Mouse (Mus musculus): Measurements from ENCODE around the gene Alg14. TPM values are rescaled to one million over a fixed set of nuclear protein-coding genes. Genes with fewer than 3 reads are reported as not detected.

Alg14 gene
- total RNA-seq, 2 experiments from 2014 or later, result 12.3 to 13.3 TPM

- no peak for DNase-seq (ENCODE audit: extremely low spot score in 1 of 2, low spot score in 1 of 2)
These were observed 67.7 kb downstream of the Alg14 start for GRCm38 (mm10) chr3:121359272-121359671.

DNA sequence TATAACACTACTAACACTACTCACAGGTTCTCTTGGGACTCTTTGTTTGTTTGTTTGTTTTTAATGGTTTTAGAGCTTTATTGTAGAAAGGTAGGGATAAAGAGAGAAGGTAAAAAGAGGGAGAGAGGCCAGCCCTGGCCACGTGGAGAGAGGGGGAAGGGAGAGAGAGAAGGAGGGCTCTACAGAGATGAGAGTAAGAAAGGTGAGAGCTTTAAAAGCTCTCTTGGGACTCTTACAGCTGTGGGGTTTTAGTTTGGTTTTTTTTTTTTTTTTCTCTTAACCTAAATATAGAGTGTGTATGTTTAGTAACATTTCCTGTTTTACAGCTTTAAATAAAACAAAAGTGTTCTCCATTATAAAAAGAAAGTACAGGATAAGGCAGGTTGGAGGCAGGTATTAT is 70.4 kb downstream of the Alg14 start:
- no peak for DNase-seq (ENCODE audit: extremely low spot score in 1 of 2, low spot score in 1 of 2)

DNA sequence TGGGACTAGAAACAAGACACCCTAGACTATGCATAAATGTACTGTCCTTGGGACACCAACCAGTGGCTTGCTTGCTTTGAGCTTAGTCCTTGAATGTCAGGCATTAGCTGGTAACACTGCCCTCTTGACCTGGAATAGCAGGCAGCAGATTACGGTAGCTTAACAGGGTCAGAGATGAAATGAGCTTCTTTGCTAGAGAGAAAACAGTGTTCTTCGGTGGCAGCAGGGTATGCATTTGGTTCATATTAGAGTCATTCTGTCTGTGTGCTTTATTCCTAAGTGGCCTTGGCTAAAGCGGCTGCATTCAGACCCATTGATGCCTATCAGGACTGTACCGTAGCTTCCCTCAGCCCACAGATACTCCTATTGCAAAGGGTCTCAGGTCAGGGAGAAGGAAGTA is 72.8 kb downstream of the Alg14 start:
- no peak for DNase-seq (ENCODE audit: extremely low spot score in 1 of 2, low spot score in 1 of 2)

DNA sequence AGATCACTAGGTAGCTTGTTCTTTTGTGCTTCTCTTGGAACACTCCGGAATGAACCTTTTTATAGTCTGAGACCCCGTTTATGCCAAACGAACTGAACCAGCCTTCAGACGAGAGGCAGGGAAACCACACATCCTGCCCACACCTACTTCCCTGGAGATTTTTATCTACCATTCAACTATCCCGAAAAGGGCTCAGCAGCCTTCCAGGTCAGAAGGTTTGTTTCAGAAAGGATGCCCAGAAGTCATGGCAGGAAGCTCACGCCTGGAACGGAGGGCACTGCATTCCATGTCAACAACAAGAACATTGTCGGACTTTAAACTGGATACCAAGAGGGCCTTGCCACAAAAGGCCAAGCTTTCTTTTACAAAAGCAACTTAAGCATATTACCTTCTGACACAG is 73.6 kb downstream of the Alg14 start:
- no peak for DNase-seq (ENCODE audit: extremely low spot score in 1 of 2, low spot score in 1 of 2)

GRCm38 (mm10) chr3:121368616-121369015 is 77.0 kb downstream of the Alg14 start:
- no peak for DNase-seq (ENCODE audit: extremely low spot score in 1 of 2, low spot score in 1 of 2)

DNA sequence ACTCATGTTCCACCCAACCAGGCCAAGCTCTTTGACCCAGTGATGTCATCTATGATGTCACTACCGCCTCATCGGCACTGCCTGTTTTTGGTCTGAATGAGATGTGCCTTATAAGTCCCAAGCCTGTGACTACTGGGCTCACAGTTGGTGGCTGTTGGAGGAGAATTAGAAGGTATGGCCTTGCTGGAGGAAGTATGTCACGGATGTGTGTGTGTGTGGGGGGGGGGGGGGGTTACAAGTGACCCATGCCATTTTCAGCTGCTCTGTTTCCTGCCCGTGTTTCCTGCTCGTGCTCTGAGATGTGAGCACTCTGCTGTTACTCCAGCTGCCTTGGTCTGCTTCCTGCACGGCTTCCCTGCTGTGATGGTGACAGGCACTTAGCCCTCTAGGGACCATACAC is 77.9 kb downstream of the Alg14 start:
- no peak for DNase-seq (ENCODE audit: extremely low spot score in 1 of 2, low spot score in 1 of 2)

DNA sequence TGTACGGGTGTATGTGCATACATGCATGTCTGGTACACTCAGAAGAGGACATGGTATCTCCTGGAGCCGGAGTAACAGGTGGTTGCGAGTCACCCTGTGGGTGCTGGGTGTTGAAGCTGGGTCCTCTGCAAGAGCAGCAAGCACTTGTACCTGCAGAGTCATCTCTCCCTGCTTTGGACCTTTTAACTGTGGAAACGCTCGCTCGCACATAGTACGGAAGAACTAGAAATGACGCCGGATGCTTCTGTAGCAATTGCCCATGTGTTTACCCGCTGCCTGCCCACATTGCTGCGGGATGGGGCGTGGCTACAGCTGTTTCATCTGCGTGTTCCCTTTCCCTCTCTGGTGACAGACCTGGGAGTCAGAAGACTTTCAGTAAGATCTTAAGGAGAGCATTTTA is 78.7 kb downstream of the Alg14 start:
- DNase-seq (ENCODE audit: extremely low spot score in 1 of 2, low spot score in 1 of 2), result no peak

- DNase-seq (ENCODE audit: extremely low spot score in 1 of 2, low spot score in 1 of 2), result no peak
These were observed 79.4 kb downstream of the Alg14 start for GRCm38 (mm10) chr3:121370830-121371526.

- no peak for DNase-seq (ENCODE audit: extremely low spot score in 1 of 2, low spot score in 1 of 2)
These were observed 80.1 kb downstream of the Alg14 start for GRCm38 (mm10) chr3:121371527-121372220.

GRCm38 (mm10) chr3:121373897-121374441 is 82.4 kb downstream of the Alg14 start:
- DNase-seq (ENCODE audit: extremely low spot score in 1 of 2, low spot score in 1 of 2), result no peak

DNA sequence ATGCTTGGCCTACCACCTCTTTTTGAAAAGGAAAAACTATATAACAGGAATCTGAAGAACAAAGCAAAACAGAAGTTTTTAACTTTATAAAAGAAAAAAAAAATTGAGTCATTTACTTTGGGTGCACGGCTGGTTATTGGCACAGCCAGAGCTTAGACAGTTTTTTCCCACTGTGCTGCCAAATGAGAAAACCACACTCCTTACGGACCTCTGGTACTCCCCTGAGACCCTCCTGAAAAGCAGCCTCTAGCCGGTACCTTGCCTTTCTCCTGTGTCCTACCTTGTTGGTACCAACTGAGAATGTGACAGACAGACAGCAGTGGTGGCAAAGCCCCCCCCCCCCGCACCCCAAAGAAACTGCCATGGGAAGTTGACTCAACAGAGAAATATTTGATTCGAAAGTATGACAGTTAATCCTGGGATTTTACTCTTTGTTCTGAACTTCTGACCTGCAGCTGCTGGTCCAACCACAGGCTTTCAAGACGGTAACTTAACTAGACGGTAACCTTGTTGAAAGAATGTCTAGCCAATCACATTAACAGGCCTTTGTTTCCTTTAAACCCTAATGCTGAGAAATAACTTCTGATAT is 84.1 kb downstream of the Alg14 start:
- no peak for DNase-seq (ENCODE audit: extremely low spot score in 1 of 2, low spot score in 1 of 2)

GRCm38 (mm10) chr3:121378708-121379612 is 87.4 kb downstream of the Alg14 start:
- no peak for DNase-seq (ENCODE audit: extremely low spot score in 1 of 2, low spot score in 1 of 2)

- no peak for DNase-seq (ENCODE audit: extremely low spot score in 1 of 2, low spot score in 1 of 2)
These were observed 88.1 kb downstream of the Alg14 start for GRCm38 (mm10) chr3:121379699-121380098.

GRCm38 (mm10) chr3:121387471-121388009 is 96.0 kb downstream of the Alg14 start:
- DNase-seq (ENCODE audit: extremely low spot score in 1 of 2, low spot score in 1 of 2), result no peak

DNA sequence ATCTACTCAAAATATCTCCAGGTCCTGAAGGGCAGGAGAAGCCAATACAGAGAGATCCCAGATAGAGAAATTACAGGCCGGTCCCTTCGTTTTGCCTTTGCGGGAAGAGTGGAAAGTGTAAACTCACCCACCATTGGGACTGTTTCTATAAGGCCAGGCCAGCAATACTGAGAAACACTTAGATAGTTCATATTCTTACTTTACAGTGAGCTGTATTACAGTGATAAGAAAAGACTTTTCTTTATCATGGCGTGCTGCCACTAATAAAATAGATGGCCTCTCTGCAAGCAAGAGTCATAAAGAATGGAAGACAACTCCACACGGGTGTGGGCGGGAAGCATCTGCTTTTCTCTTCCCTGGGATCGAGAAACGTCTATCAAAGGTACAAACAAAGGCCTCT is 97.8 kb downstream of the Alg14 start:
- no peak for DNase-seq (ENCODE audit: extremely low spot score in 1 of 2, low spot score in 1 of 2)

DNA sequence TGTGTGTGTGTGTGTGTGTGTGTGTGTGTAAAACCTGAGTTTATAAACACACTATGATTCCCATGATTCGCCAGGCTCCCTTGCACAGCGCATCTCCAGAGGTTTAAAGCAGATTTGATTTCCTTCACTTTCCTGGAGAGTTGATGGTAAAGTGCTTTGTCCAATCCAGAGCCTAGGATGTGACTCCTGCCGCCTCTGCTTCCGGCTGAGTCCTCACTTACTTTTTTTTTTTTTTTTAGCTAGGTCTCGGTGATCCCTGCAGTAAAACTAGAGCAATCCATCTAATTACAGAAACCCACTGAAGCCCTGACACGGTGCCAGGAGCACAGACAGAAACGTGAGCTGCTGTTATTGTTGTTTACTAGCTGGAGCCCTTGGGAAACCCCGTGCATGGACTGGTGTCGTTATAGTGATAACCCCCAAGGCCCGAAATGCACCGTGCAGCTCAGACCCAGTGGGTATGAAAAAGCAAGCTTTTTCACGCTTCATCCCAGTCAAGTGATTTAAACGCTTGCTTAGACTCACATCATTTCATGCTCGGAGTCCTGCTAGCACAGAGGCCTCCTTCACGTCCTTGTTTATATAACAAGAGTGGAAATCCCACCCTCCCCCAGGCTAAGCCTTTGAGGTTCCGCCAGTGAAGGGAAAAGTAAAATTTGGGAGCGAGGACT is 98.4 kb downstream of the Alg14 start:
- peak in 1 of 2 experiments; percentile 8 for DNase-seq (ENCODE audit: extremely low spot score in 1 of 2, low spot score in 1 of 2)

DNA sequence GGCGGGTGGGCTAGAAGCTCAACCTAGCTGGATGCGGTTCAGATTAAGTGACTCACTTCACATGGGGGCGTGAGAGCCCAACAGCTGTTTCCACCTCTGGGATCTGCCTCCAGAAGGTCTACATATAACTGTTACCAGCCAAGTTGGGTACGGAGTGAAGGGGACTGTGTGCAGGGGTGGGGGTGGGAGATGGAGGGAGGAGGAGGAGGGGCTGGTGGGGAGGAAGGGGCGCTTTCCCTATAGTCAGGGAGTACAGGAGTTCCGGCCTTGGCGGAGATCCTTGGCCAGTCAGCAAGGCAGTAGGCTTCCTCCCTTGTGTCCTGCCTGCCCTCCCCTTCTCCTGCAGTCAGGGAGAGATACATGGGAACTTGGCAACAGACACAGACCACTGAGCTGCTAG is 99.2 kb downstream of the Alg14 start:
- DNase-seq (ENCODE audit: extremely low spot score in 1 of 2, low spot score in 1 of 2), result no peak

- DNase-seq (ENCODE audit: extremely low spot score in 1 of 2, low spot score in 1 of 2), result no peak
These were observed 104.2 kb downstream of the Alg14 start for GRCm38 (mm10) chr3:121395588-121396295.

DNA sequence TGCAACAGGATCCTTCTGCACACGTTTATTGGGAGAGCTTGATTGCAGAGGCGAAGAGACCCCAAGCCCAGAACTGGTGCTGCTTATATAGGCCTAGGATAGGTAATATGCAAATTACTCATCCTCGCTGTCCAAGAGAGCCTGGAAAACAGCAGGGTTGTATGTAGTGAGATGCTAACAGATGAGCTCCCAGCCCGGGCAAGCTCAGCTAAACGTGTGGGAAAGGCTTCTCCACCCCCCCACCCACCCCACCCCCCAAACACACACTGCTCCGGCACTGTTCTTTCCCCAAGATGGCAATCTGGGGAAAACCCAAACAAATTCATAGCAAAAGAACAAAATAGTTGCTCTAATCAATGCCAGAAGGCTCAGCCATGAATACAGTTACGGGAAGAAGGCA is 105.0 kb downstream of the Alg14 start:
- no peak for DNase-seq (ENCODE audit: extremely low spot score in 1 of 2, low spot score in 1 of 2)
